Mouse (Mus musculus) hindbrain, embryonic 14.5 days (tissue): ENCODE results near the gene Itprid1. TPM values are rescaled to one million over a fixed set of nuclear protein-coding genes. Genes with fewer than 3 reads are reported as not detected.

Experiments
- ATAC-seq: fragments of 200-750 bp; cut with Nextera tagmentation; 2 replicates; pipeline ENCODE4 v1.8.0; 2017; ENCODE audit warnings: moderate number of reproducible peaks, mild to moderate bottlenecking, moderate TSS enrichment, moderate library complexity; ENCODE audit not compliant: low FRiP score
- DNase-seq: peaks from one replicate; pipeline ENCODE4 v3.0.0-alpha.2; 2015; ENCODE audit warnings: low spot score
- H3K27ac ChIP-seq: fragments of 300-500 bp; sonication (generic); 2 replicates; pipeline ENCODE4 v1.5.1; 2014; ENCODE audit warnings: mild to moderate bottlenecking, moderate library complexity
- H3K27me3 ChIP-seq: fragments of 300-500 bp; sonication (generic); 2 replicates; pipeline ENCODE4 v1.6.1; 2014; ENCODE audit warnings: mild to moderate bottlenecking, low read length, mixed read lengths; ENCODE audit not compliant: control insufficient read depth, insufficient read depth
- H3K36me3 ChIP-seq: fragments of 300-500 bp; sonication (generic); replicated peaks from 2 replicates; pipeline ENCODE4 v1.6.1; 2014; ENCODE audit not compliant: control insufficient read depth, insufficient read depth
- H3K4me1 ChIP-seq: fragments of 300-500 bp; sonication (generic); replicated peaks from 2 replicates; pipeline ENCODE4 v1.6.1; 2014; ENCODE audit warnings: antibody characterized with exemption, low read length, mixed read lengths; ENCODE audit not compliant: control insufficient read depth, insufficient read depth
- H3K4me2 ChIP-seq: fragments of 300-500 bp; sonication (generic); replicated peaks from 2 replicates; pipeline ENCODE4 v1.6.1; 2014; ENCODE audit warnings: mild to moderate bottlenecking, moderate library complexity
- H3K4me3 ChIP-seq: fragments of 300-500 bp; sonication (generic); replicated peaks from 2 replicates; pipeline ENCODE4 v1.5.1; 2014; ENCODE audit warnings: mild to moderate bottlenecking, low read length
- H3K9ac ChIP-seq: fragments of 300-500 bp; sonication (generic); 2 replicates; pipeline ENCODE4 v1.6.1; 2014
- H3K9me3 ChIP-seq: fragments of 300-500 bp; sonication (generic); 2 replicates; pipeline ENCODE4 v1.6.1; 2016; ENCODE audit warnings: low read length; ENCODE audit not compliant: control insufficient read depth
- WGBS: fragments of 180-500 bp; shearing (Covaris S2); extraction: QIAGEN DNeasy Blood & Tissue Kit; methylation state at CpG from one replicate; pipeline ENCODE4 v1.1.7; 2014; 5-methylcytosine and 5-hydroxymethylcytosine counted together
- polyA plus RNA-seq: library from polyadenylated mRNA; unstranded; fragments of >200 nt; fragmentation: Nextera tagmentation; extraction: Ambion mirVana; gene quantifications from 2 replicates; pipeline ENCODE4 v1.2.1, GENCODE M21; 2014

Gene Itprid1
- polyA plus RNA-seq, 1 experiment from 2014 or later, result not detected

GRCm38 (mm10) chr6:55920866-55921630, 84.4 kb downstream of the Itprid1 start:
- ATAC-seq (peak; percentile 60), DNase-seq (peak; percentile 50)
- H3K4me2 ChIP-seq, result peak overlapping the region; percentile 20; the same call in 1 of the 2 replicates
- H3K4me3 ChIP-seq, result no peak overlapping the region
- H3K27ac ChIP-seq, result peak overlapping the region; percentile 73
- WGBS, result 38% methylated on average over 4 of the region's 4 CpGs
- H3K4me1 ChIP-seq, result 0 out of 2 replicates have a peak, but pooled peaks cover 5% of the 10 kb centered on the region
- H3K36me3 ChIP-seq, result no peaks in the 10 kb centered on the region
- H3K9ac ChIP-seq, result no peak overlapping the region
- H3K27me3 ChIP-seq, result no peaks in the 10 kb centered on the region
- no peaks in the 10 kb centered on the region for H3K9me3 ChIP-seq

GRCm38 (mm10) chr6:55944709-55945108, 108.0 kb downstream of the Itprid1 start:
- no peak for ATAC-seq
- H3K27ac ChIP-seq, result no peak overlapping the region
- H3K27me3 ChIP-seq, result no peaks in the 10 kb centered on the region
- no peak overlapping the region for H3K4me2 ChIP-seq
- H3K9me3 ChIP-seq, result no peaks in the 10 kb centered on the region
- H3K4me3 ChIP-seq, result no peak overlapping the region
- H3K4me1 ChIP-seq, result no peaks in the 10 kb centered on the region
- 89% methylated on average over 1 of the region's 1 CpGs for WGBS
- no peak for DNase-seq
- H3K9ac ChIP-seq, result no peak overlapping the region
- H3K36me3 ChIP-seq, result no peaks in the 10 kb centered on the region

GRCm38 (mm10) chr6:55950345-55951110, 113.8 kb downstream of the Itprid1 start:
- 74% methylated on average over 8 of the region's 8 CpGs for WGBS

GRCm38 (mm10) chr6:55972998-55973397, 136.3 kb downstream of the Itprid1 start:
- Histone ChIP-seq H3K4me3 (no peak overlapping the region), H3K9me3 (no peaks in the 10 kb centered on the region), H3K27me3 (no peaks in the 10 kb centered on the region), H3K4me1 (no peaks in the 10 kb centered on the region), H3K9ac (no peak overlapping the region), H3K4me2 (no peak overlapping the region), H3K27ac (no peak overlapping the region), H3K36me3 (no peaks in the 10 kb centered on the region)
- DNase-seq, result peak; percentile 74
- ATAC-seq, result peak; percentile 71; the same call in 1 of the 2 replicates

More at GRCm38 (mm10) chr6:55950345-55951110, 113.8 kb downstream of the Itprid1 start:
- no peak overlapping the region for H3K4me3 ChIP-seq
- no peaks in the 10 kb centered on the region for H3K36me3 ChIP-seq
- DNase-seq (peak; percentile 91), ATAC-seq (peak; percentile 88)
- H3K4me2 ChIP-seq, result no peak overlapping the region
- no peaks in the 10 kb centered on the region for H3K9me3 ChIP-seq
- no peak overlapping the region for H3K9ac ChIP-seq
- no peaks in the 10 kb centered on the region for H3K27me3 ChIP-seq
- H3K4me1 ChIP-seq, result no peaks in the 10 kb centered on the region
- H3K27ac ChIP-seq, result no peak overlapping the region

GRCm38 (mm10) chr6:55979766-55980165, 143.1 kb downstream of the Itprid1 start:
- Histone ChIP-seq H3K4me3 (no peak overlapping the region), H3K27ac (no peak overlapping the region), H3K27me3 (no peaks in the 10 kb centered on the region), H3K36me3 (no peaks in the 10 kb centered on the region), H3K4me1 (no peaks in the 10 kb centered on the region), H3K4me2 (no peak overlapping the region), H3K9me3 (no peaks in the 10 kb centered on the region), H3K9ac (no peak overlapping the region)
- DNase-seq, result no peak
- whole genome bisulfite sequencing, result 89% methylated on average over 2 of the region's 2 CpGs
- ATAC-seq, result no peak

GRCm38 (mm10) chr6:56008711-56009110, 172.0 kb downstream of the Itprid1 start:
- H3K4me1 ChIP-seq, result no peaks in the 10 kb centered on the region
- H3K27me3 ChIP-seq, result no peaks in the 10 kb centered on the region
- no peaks in the 10 kb centered on the region for H3K9me3 ChIP-seq
- no peak overlapping the region for H3K9ac ChIP-seq
- no peak overlapping the region for H3K4me3 ChIP-seq
- DNase-seq (no peak), ATAC-seq (no peak)
- no peak overlapping the region for H3K4me2 ChIP-seq
- no peaks in the 10 kb centered on the region for H3K36me3 ChIP-seq
- H3K27ac ChIP-seq, result no peak overlapping the region
- WGBS, result 67% methylated on average over 4 of the region's 4 CpGs

- Histone ChIP-seq H3K27me3 (no peaks in the 10 kb centered on the region), H3K4me1 (peaks cover 6% of the 10 kb centered on the region)
Measured at GRCm38 (mm10) chr6:56012384-56012783, 175.7 kb downstream of the Itprid1 start.

GRCm38 (mm10) chr6:56017291-56017994, 180.7 kb downstream of the Itprid1 start, which contains the start of gene Ppp1r17:
TSS of gene Ppp1r17 (plus strand) at chr6:56017497.
- Histone ChIP-seq H3K36me3 (no peaks in the 10 kb centered on the region), H3K27ac (no peak within 1 kb of the TSS), H3K4me2 (peak within 1 kb of the TSS; percentile 26), H3K27me3 (no peaks in the 10 kb centered on the region), H3K4me3 (no peak within 1 kb of the TSS), H3K4me1 (peaks cover 11% of the 10 kb centered on the region), H3K9me3 (no peaks in the 10 kb centered on the region), H3K9ac (no peak within 1 kb of the TSS)
- DNase-seq (peak; percentile 57), ATAC-seq (peak; percentile 84)
- WGBS, result 21% methylated on average over 16 of the region's 16 CpGs

More at GRCm38 (mm10) chr6:56012384-56012783, 175.7 kb downstream of the Itprid1 start:
- H3K4me3 ChIP-seq, result no peak overlapping the region
- H3K4me2 ChIP-seq, result no peak overlapping the region
- ATAC-seq (no peak), DNase-seq (no peak)
- WGBS, result 64% methylated on average over 5 of the region's 5 CpGs
- H3K36me3 ChIP-seq, result no peaks in the 10 kb centered on the region
- H3K9me3 ChIP-seq, result no peaks in the 10 kb centered on the region
- H3K9ac ChIP-seq, result no peak overlapping the region
- no peak overlapping the region for H3K27ac ChIP-seq

- no peak for DNase-seq
- H3K36me3 ChIP-seq, result no peaks in the 10 kb centered on the region
- no peak overlapping the region for H3K27ac ChIP-seq
- no peak overlapping the region for H3K4me3 ChIP-seq
- no peak overlapping the region for H3K4me2 ChIP-seq
- no peak for ATAC-seq
- H3K4me1 ChIP-seq, result peaks cover 11% of the 10 kb centered on the region
- H3K9ac ChIP-seq, result no peak overlapping the region
- no peaks in the 10 kb centered on the region for H3K27me3 ChIP-seq
- no peaks in the 10 kb centered on the region for H3K9me3 ChIP-seq
- WGBS, result 68% methylated on average over 2 of the region's 2 CpGs
Measured at GRCm38 (mm10) chr6:56019632-56020031, 182.9 kb downstream of the Itprid1 start.
